Mouse (Mus musculus) neural tube, embryonic 13.5 days (tissue): ENCODE measurements at regions not wholly inside any gene's neighbourhood (a gene's known extent, or its start where the extent isn't known, plus 50 kb on each side); places are given as distances from the start of the nearest gene placed in this dataset.

ENCODE experiments used
- ATAC-seq: fragments of 200-750 bp; cut with Nextera tagmentation; 2 replicates; pipeline ENCODE4 v1.8.0; 2017; ENCODE audit warnings: low read depth, mild to moderate bottlenecking, moderate TSS enrichment, moderate library complexity
- H3K27ac ChIP-seq: fragments of 300-500 bp; sonication (generic); replicated peaks from 2 replicates; pipeline ENCODE4 v1.5.1; 2015; ENCODE audit warnings: moderate library complexity, mild to moderate bottlenecking, inconsistent platforms
- H3K27me3 ChIP-seq: fragments of 300-500 bp; sonication (generic); 2 replicates; pipeline ENCODE4 v1.6.1; 2015; ENCODE audit warnings: mild to moderate bottlenecking, inconsistent platforms
- H3K36me3 ChIP-seq: fragments of 300-500 bp; sonication (generic); 2 replicates; pipeline ENCODE4 v1.6.1; 2015; ENCODE audit warnings: mild to moderate bottlenecking, inconsistent platforms
- H3K4me1 ChIP-seq: fragments of 300-500 bp; sonication (generic); replicated peaks from 2 replicates; pipeline ENCODE4 v1.6.1; 2015; ENCODE audit warnings: inconsistent platforms
- H3K4me2 ChIP-seq: fragments of 300-500 bp; sonication (generic); 2 replicates; pipeline ENCODE4 v1.6.1; 2015; ENCODE audit warnings: inconsistent platforms, mild to moderate bottlenecking, moderate library complexity
- H3K4me3 ChIP-seq: fragments of 300-500 bp; sonication (generic); 2 replicates; pipeline ENCODE4 v1.5.1; 2015; ENCODE audit warnings: mild to moderate bottlenecking, inconsistent platforms
- H3K9ac ChIP-seq: fragments of 300-500 bp; sonication (generic); 2 replicates; pipeline ENCODE4 v1.6.1; 2015; ENCODE audit warnings: moderate library complexity, mild to moderate bottlenecking, inconsistent platforms
- H3K9me3 ChIP-seq: fragments of 300-500 bp; sonication (generic); 2 replicates; pipeline ENCODE4 v1.6.1; 2016; ENCODE audit warnings: inconsistent platforms
- WGBS: fragments of 180-500 bp; shearing (Covaris S2); methylation state at CpG from one replicate; pipeline ENCODE4 v1.1.7; 2015; 5-methylcytosine and 5-hydroxymethylcytosine counted together

GRCm38 (mm10) chr4:87698750-87699149, 334.4 kb downstream of the Mllt3 start:
- no peak for ATAC-seq
- WGBS = 46% methylated on average over 3 of the region's 3 CpGs
- Histone ChIP-seq H3K9me3 (no peaks in the 10 kb centered on the region), H3K36me3 (no peaks in the 10 kb centered on the region), H3K9ac (no peak overlapping the region), H3K27ac (no peak overlapping the region), H3K4me2 (no peak overlapping the region), H3K4me1 (peaks cover 25% of the 10 kb centered on the region), H3K4me3 (no peak overlapping the region), H3K27me3 (no peaks in the 10 kb centered on the region)

- WGBS = 74% methylated on average over 4 of the region's 4 CpGs
- no peak for ATAC-seq
- no peak overlapping the region for H3K9ac ChIP-seq
Observed at GRCm38 (mm10) chr4:87696921-87697320, 336.2 kb downstream of the Mllt3 start.

GRCm38 (mm10) chr4:87695811-87696210, 337.4 kb downstream of the Mllt3 start:
- ATAC-seq = no peak
- Histone ChIP-seq H3K4me1 (peaks cover 12% of the 10 kb centered on the region; the same call in 1 of the 2 replicates), H3K4me3 (no peak overlapping the region), H3K36me3 (no peaks in the 10 kb centered on the region), H3K9ac (no peak overlapping the region), H3K9me3 (no peaks in the 10 kb centered on the region), H3K27me3 (no peaks in the 10 kb centered on the region), H3K4me2 (no peak overlapping the region), H3K27ac (no peak overlapping the region)
- WGBS = 87% methylated on average over 5 of the region's 5 CpGs

More at GRCm38 (mm10) chr4:87696921-87697320, 336.2 kb downstream of the Mllt3 start:
- no peaks in the 10 kb centered on the region for H3K27me3 ChIP-seq
- no peak overlapping the region for H3K4me3 ChIP-seq
- no peak overlapping the region for H3K4me2 ChIP-seq
- no peaks in the 10 kb centered on the region for H3K9me3 ChIP-seq
- H3K4me1 ChIP-seq = peaks cover 12% of the 10 kb centered on the region; the same call in 1 of the 2 replicates
- H3K27ac ChIP-seq = no peak overlapping the region
- no peaks in the 10 kb centered on the region for H3K36me3 ChIP-seq

- H3K27me3 ChIP-seq = no peaks in the 10 kb centered on the region
- H3K27ac ChIP-seq = no peak overlapping the region
- H3K4me3 ChIP-seq = no peak overlapping the region
- no peaks in the 10 kb centered on the region for H3K9me3 ChIP-seq
- H3K4me2 ChIP-seq = no peak overlapping the region
- no peaks in the 10 kb centered on the region for H3K36me3 ChIP-seq
- WGBS = 75% methylated on average over 2 of the region's 2 CpGs
- ATAC-seq = no peak
- H3K4me1 ChIP-seq = no peaks in the 10 kb centered on the region
- no peak overlapping the region for H3K9ac ChIP-seq
Observed at GRCm38 (mm10) chr4:87692741-87693140, 340.4 kb downstream of the Mllt3 start.

GRCm38 (mm10) chr4:87684952-87685351, 348.2 kb downstream of the Mllt3 start:
- WGBS = 87% methylated on average over 1 of the region's 1 CpGs
- H3K4me1 ChIP-seq = no peaks in the 10 kb centered on the region
- H3K27me3 ChIP-seq = no peaks in the 10 kb centered on the region
- H3K36me3 ChIP-seq = no peaks in the 10 kb centered on the region
- H3K27ac ChIP-seq = no peak overlapping the region
- no peak overlapping the region for H3K4me2 ChIP-seq
- no peak for ATAC-seq
- H3K4me3 ChIP-seq = no peak overlapping the region
- H3K9me3 ChIP-seq = no peaks in the 10 kb centered on the region
- H3K9ac ChIP-seq = no peak overlapping the region

GRCm38 (mm10) chr4:87682783-87683182, 350.4 kb downstream of the Mllt3 start:
- H3K9me3 ChIP-seq = no peaks in the 10 kb centered on the region
- H3K27ac ChIP-seq = no peak overlapping the region
- no peaks in the 10 kb centered on the region for H3K4me1 ChIP-seq
- H3K4me3 ChIP-seq = no peak overlapping the region
- no peak overlapping the region for H3K9ac ChIP-seq
- no peaks in the 10 kb centered on the region for H3K27me3 ChIP-seq
- H3K36me3 ChIP-seq = no peaks in the 10 kb centered on the region
- no peak overlapping the region for H3K4me2 ChIP-seq
- 89% methylated on average over 2 of the region's 2 CpGs for WGBS
- no peak for ATAC-seq

GRCm38 (mm10) chr4:87671101-87671500, 362.1 kb downstream of the Mllt3 start:
- no peak overlapping the region for H3K9ac ChIP-seq
- WGBS = 83% methylated on average over 3 of the region's 3 CpGs
- H3K27ac ChIP-seq = no peak overlapping the region
- no peaks in the 10 kb centered on the region for H3K27me3 ChIP-seq
- H3K9me3 ChIP-seq = no peaks in the 10 kb centered on the region
- no peaks in the 10 kb centered on the region for H3K36me3 ChIP-seq
- H3K4me1 ChIP-seq = no peaks in the 10 kb centered on the region; the same call in 1 of the 2 replicates
- no peak overlapping the region for H3K4me2 ChIP-seq
- ATAC-seq = no peak
- no peak overlapping the region for H3K4me3 ChIP-seq

- no peak overlapping the region for H3K4me3 ChIP-seq
- no peaks in the 10 kb centered on the region; the same call in 1 of the 2 replicates for H3K4me1 ChIP-seq
- no peak overlapping the region for H3K4me2 ChIP-seq
- ATAC-seq = no peak
- no peaks in the 10 kb centered on the region for H3K27me3 ChIP-seq
- no peaks in the 10 kb centered on the region for H3K36me3 ChIP-seq
- no peak overlapping the region for H3K27ac ChIP-seq
- no peaks in the 10 kb centered on the region for H3K9me3 ChIP-seq
- no peak overlapping the region for H3K9ac ChIP-seq
- WGBS = 86% methylated on average over 2 of the region's 2 CpGs
Observed at GRCm38 (mm10) chr4:87670167-87670566, 363.0 kb downstream of the Mllt3 start.

- no peaks in the 10 kb centered on the region; the same call in 1 of the 2 replicates for H3K4me1 ChIP-seq
- 58% methylated on average over 1 of the region's 1 CpGs for WGBS
- no peaks in the 10 kb centered on the region for H3K36me3 ChIP-seq
- no peak for ATAC-seq
- H3K4me3 ChIP-seq = no peak overlapping the region
- H3K9ac ChIP-seq = no peak overlapping the region
- H3K9me3 ChIP-seq = no peaks in the 10 kb centered on the region
- no peaks in the 10 kb centered on the region for H3K27me3 ChIP-seq
- H3K27ac ChIP-seq = no peak overlapping the region
- no peak overlapping the region for H3K4me2 ChIP-seq
Observed at GRCm38 (mm10) chr4:87669480-87669879, 363.7 kb downstream of the Mllt3 start.

- Histone ChIP-seq H3K4me3 (no peak overlapping the region), H3K4me2 (no peak overlapping the region), H3K27me3 (no peaks in the 10 kb centered on the region), H3K36me3 (no peaks in the 10 kb centered on the region), H3K4me1 (no peaks in the 10 kb centered on the region; the same call in 1 of the 2 replicates), H3K9ac (no peak overlapping the region), H3K27ac (no peak overlapping the region), H3K9me3 (no peaks in the 10 kb centered on the region)
- 42% methylated on average over 3 of the region's 3 CpGs for WGBS
- no peak for ATAC-seq
Observed at GRCm38 (mm10) chr4:87668314-87668713, 364.9 kb downstream of the Mllt3 start.

- no peak overlapping the region for H3K9ac ChIP-seq
- no peak overlapping the region for H3K4me2 ChIP-seq
- WGBS = 68% methylated on average over 5 of the region's 5 CpGs
- H3K36me3 ChIP-seq = no peaks in the 10 kb centered on the region
- H3K4me3 ChIP-seq = no peak overlapping the region
- no peaks in the 10 kb centered on the region; the same call in 1 of the 2 replicates for H3K4me1 ChIP-seq
- ATAC-seq = no peak
- H3K27me3 ChIP-seq = no peaks in the 10 kb centered on the region
- no peak overlapping the region for H3K27ac ChIP-seq
- no peaks in the 10 kb centered on the region for H3K9me3 ChIP-seq
Observed at GRCm38 (mm10) chr4:87667556-87668154, 365.5 kb downstream of the Mllt3 start.

- 80% methylated on average over 6 of the region's 6 CpGs for WGBS
- no peak for ATAC-seq
Observed at GRCm38 (mm10) chr4:87665149-87665548, 368.0 kb downstream of the Mllt3 start.

GRCm38 (mm10) chr4:87662876-87663275, 370.3 kb downstream of the Mllt3 start:
- no peak overlapping the region for H3K27ac ChIP-seq
- H3K27me3 ChIP-seq = no peaks in the 10 kb centered on the region
- H3K9me3 ChIP-seq = no peaks in the 10 kb centered on the region
- WGBS = 74% methylated on average over 2 of the region's 2 CpGs
- H3K4me3 ChIP-seq = no peak overlapping the region
- no peaks in the 10 kb centered on the region for H3K36me3 ChIP-seq
- ATAC-seq = no peak
- H3K9ac ChIP-seq = no peak overlapping the region
- H3K4me2 ChIP-seq = no peak overlapping the region
- peaks cover 9% of the 10 kb centered on the region; the same call in 1 of the 2 replicates for H3K4me1 ChIP-seq

More at GRCm38 (mm10) chr4:87665149-87665548, 368.0 kb downstream of the Mllt3 start:
- no peak overlapping the region for H3K27ac ChIP-seq
- H3K4me2 ChIP-seq = no peak overlapping the region
- no peak overlapping the region for H3K9ac ChIP-seq
- no peaks in the 10 kb centered on the region; the same call in 1 of the 2 replicates for H3K4me1 ChIP-seq
- no peaks in the 10 kb centered on the region for H3K9me3 ChIP-seq
- H3K27me3 ChIP-seq = no peaks in the 10 kb centered on the region
- no peak overlapping the region for H3K4me3 ChIP-seq
- H3K36me3 ChIP-seq = no peaks in the 10 kb centered on the region
